Mouse (Mus musculus) liver, embryonic 14.5 days (tissue): ENCODE measurements around the gene Wnt3a. TPM values are rescaled to one million over a fixed set of nuclear protein-coding genes. Genes with fewer than 3 reads are reported as not detected.

Experiments
- ATAC-seq: fragments of 200-750 bp; cut with Nextera tagmentation; 2 replicates; pipeline ENCODE4 v1.8.0; 2017; ENCODE audit warnings: moderate number of reproducible peaks, mild to moderate bottlenecking, moderate library complexity; ENCODE audit not compliant: insufficient read depth
- DNase-seq, 3 experiments: peaks; one replicate each; pipeline ENCODE4 v3.0.0-alpha.2; 2012 to 2013; ENCODE audit warnings: low read depth in 3 of 3, low spot score in 3 of 3
- H3K27ac ChIP-seq: fragments of 300-500 bp; sonication (generic); 2 replicates; pipeline ENCODE4 v1.5.1; 2014; ENCODE audit warnings: moderate library complexity, mild to moderate bottlenecking, control low read depth, inconsistent platforms
- H3K27me3 ChIP-seq: fragments of 300-500 bp; sonication (generic); 2 replicates; pipeline ENCODE4 v1.6.1; 2014; ENCODE audit warnings: mild to moderate bottlenecking, low read length, moderate library complexity; ENCODE audit not compliant: control insufficient read depth, insufficient read depth
- H3K36me3 ChIP-seq: fragments of 300-500 bp; sonication (generic); replicated peaks from 2 replicates; pipeline ENCODE4 v1.6.1; 2014; ENCODE audit warnings: low read depth; ENCODE audit not compliant: control insufficient read depth, insufficient read depth
- H3K4me1 ChIP-seq, 2 experiments: fragments of 200-500 bp in 1 of 2; fragments of 300-500 bp in 1 of 2; sonication (generic) in 1 of 2; replicated peaks; 2 replicates each; pipeline ENCODE4 v1.6.1; 2012 to 2014; ENCODE audit warnings: antibody characterized with exemption in 1 of 2, inconsistent platforms in 1 of 2, low read length in 1 of 2; ENCODE audit not compliant: control insufficient read depth in 2 of 2, insufficient read depth in 2 of 2
- H3K4me2 ChIP-seq: fragments of 300-500 bp; sonication (generic); 2 replicates; pipeline ENCODE4 v1.6.1; 2014; ENCODE audit warnings: low read depth, mild to moderate bottlenecking, control low read depth, moderate library complexity
- H3K4me3 ChIP-seq, 2 experiments: fragments of 200-500 bp in 1 of 2; fragments of 300-500 bp in 1 of 2; sonication (generic) in 1 of 2; 2 replicates each; pipeline ENCODE4 v1.5.1; 2012 to 2014; ENCODE audit warnings: low read depth in 2 of 2, low read length in 2 of 2, mild to moderate bottlenecking in 2 of 2, control low read depth in 1 of 2, inconsistent platforms in 1 of 2, moderate library complexity in 1 of 2; ENCODE audit not compliant: insufficient read depth in 1 of 2
- H3K9ac ChIP-seq: fragments of 300-500 bp; sonication (generic); replicated peaks from 2 replicates; pipeline ENCODE4 v1.6.1; 2014; ENCODE audit warnings: mild to moderate bottlenecking, control low read depth, moderate library complexity
- H3K9me3 ChIP-seq: fragments of 300-500 bp; sonication (generic); 2 replicates; pipeline ENCODE4 v1.6.1; 2016; ENCODE audit warnings: low read length, mixed read lengths; ENCODE audit not compliant: control insufficient read depth
- CTCF ChIP-seq: IDR thresholded peaks from 2 replicates; pipeline ENCODE4 v1.5.1; 2016; ENCODE audit warnings: antibody characterized with exemption, low read depth, control low read depth
- EP300 ChIP-seq: IDR thresholded peaks from 2 replicates; pipeline ENCODE4 v1.6.1; 2016; ENCODE audit warnings: antibody characterized with exemption, low read depth
- WGBS: fragments of 180-500 bp; shearing (Covaris S2); extraction: QIAGEN DNeasy Blood & Tissue Kit; methylation state at CpG from one replicate; pipeline ENCODE4 v1.1.7; 2014; ENCODE audit not compliant: insufficient replicate concordance; 5-methylcytosine and 5-hydroxymethylcytosine counted together
- polyA plus RNA-seq, 2 experiments: library from polyadenylated mRNA; depleted of rRNA in 1 of 2; stranded (reverse) in 1 of 2; unstranded in 1 of 2; fragments of >200 nt; fragmentation: Nextera tagmentation in 1 of 2; extraction: Ambion mirVana in 1 of 2; gene quantifications; 2 replicates each; pipeline versions ENCODE4 v1.2.1 to v1.2.3; 2012 to 2014

Gene Wnt3a
- polyA plus RNA-seq, 2 experiments, result 0.01 TPM; not detected in 1

GRCm38 (mm10) chr11:59248101-59248500 is 42.5 kb downstream of the Wnt3a start:
- H3K27me3 ChIP-seq, result peaks cover 43% of the 10 kb centered on the region
- 12% methylated on average over 10 of the region's 10 CpGs for WGBS
- TF ChIP-seq CTCF, result no peak
- TF ChIP-seq EP300, result no peak
- H3K27ac ChIP-seq, result no peak overlapping the region
- no peak overlapping the region for H3K4me3 ChIP-seq
- H3K9me3 ChIP-seq, result no peaks in the 10 kb centered on the region
- DNase-seq, result no peak
- no peak overlapping the region for H3K9ac ChIP-seq
- no peak overlapping the region for H3K4me2 ChIP-seq
- H3K36me3 ChIP-seq, result no peaks in the 10 kb centered on the region
- H3K4me1 ChIP-seq, result no peaks in the 10 kb centered on the region
- ATAC-seq, result no peak

GRCm38 (mm10) chr11:59243856-59244255 is 46.7 kb downstream of the Wnt3a start:
- H3K9me3 ChIP-seq, result no peaks in the 10 kb centered on the region
- H3K36me3 ChIP-seq, result no peaks in the 10 kb centered on the region
- peaks cover 40% of the 10 kb centered on the region for H3K27me3 ChIP-seq
- DNase-seq, result no peak
- no peak overlapping the region for H3K9ac ChIP-seq
- no peak for ATAC-seq
- WGBS, result 23% methylated on average over 6 of the region's 6 CpGs
- no peak overlapping the region for H3K4me2 ChIP-seq
- H3K27ac ChIP-seq, result no peak overlapping the region
- no peaks in the 10 kb centered on the region for H3K4me1 ChIP-seq
- TF ChIP-seq CTCF (no peak), EP300 (no peak)
- H3K4me3 ChIP-seq, result no peak overlapping the region

- peaks cover 24% of the 10 kb centered on the region for H3K27me3 ChIP-seq
- no peaks in the 10 kb centered on the region for H3K36me3 ChIP-seq
- TF ChIP-seq CTCF, result no peak
- no peak for TF ChIP-seq EP300
- no peak overlapping the region for H3K4me2 ChIP-seq
- H3K4me1 ChIP-seq, result no peaks in the 10 kb centered on the region
- no peak overlapping the region for H3K27ac ChIP-seq
- ATAC-seq, result no peak
- H3K9ac ChIP-seq, result no peak overlapping the region
- 19% methylated on average over 3 of the region's 3 CpGs for WGBS
- H3K4me3 ChIP-seq, result no peak overlapping the region
- no peak for DNase-seq
- no peaks in the 10 kb centered on the region for H3K9me3 ChIP-seq
These were observed 48.7 kb downstream of the Wnt3a start for GRCm38 (mm10) chr11:59241841-59242240.

GRCm38 (mm10) chr11:59239796-59240195 is 50.8 kb downstream of the Wnt3a start:
- Histone ChIP-seq H3K4me1 (no peaks in the 10 kb centered on the region), H3K27me3 (peaks cover 24% of the 10 kb centered on the region), H3K27ac (no peak overlapping the region), H3K9me3 (no peaks in the 10 kb centered on the region), H3K9ac (no peak overlapping the region), H3K4me2 (no peak overlapping the region), H3K4me3 (no peak overlapping the region), H3K36me3 (no peaks in the 10 kb centered on the region)
- no peak for TF ChIP-seq EP300
- no peak for TF ChIP-seq CTCF
- ATAC-seq (no peak), DNase-seq (no peak)
- WGBS, result 65% methylated on average over 4 of the region's 4 CpGs

GRCm38 (mm10) chr11:59239428-59239785 is 51.1 kb downstream of the Wnt3a start:
- 47% methylated on average over 4 of the region's 4 CpGs for WGBS
- H3K4me1 ChIP-seq, result no peaks in the 10 kb centered on the region
- ATAC-seq (no peak), DNase-seq (no peak)
- H3K36me3 ChIP-seq, result no peaks in the 10 kb centered on the region
- H3K27me3 ChIP-seq, result peaks cover 24% of the 10 kb centered on the region
- no peak overlapping the region for H3K4me3 ChIP-seq
- H3K9ac ChIP-seq, result no peak overlapping the region
- TF ChIP-seq EP300 (no peak), CTCF (no peak)
- H3K4me2 ChIP-seq, result no peak overlapping the region
- H3K9me3 ChIP-seq, result no peaks in the 10 kb centered on the region
- no peak overlapping the region for H3K27ac ChIP-seq
